Mouse (Mus musculus): ENCODE results near the gene Wapl.
A peak's percentile ranks its signal among the peaks of the same experiment; 100 is the strongest.

Gene Wapl

DNA sequence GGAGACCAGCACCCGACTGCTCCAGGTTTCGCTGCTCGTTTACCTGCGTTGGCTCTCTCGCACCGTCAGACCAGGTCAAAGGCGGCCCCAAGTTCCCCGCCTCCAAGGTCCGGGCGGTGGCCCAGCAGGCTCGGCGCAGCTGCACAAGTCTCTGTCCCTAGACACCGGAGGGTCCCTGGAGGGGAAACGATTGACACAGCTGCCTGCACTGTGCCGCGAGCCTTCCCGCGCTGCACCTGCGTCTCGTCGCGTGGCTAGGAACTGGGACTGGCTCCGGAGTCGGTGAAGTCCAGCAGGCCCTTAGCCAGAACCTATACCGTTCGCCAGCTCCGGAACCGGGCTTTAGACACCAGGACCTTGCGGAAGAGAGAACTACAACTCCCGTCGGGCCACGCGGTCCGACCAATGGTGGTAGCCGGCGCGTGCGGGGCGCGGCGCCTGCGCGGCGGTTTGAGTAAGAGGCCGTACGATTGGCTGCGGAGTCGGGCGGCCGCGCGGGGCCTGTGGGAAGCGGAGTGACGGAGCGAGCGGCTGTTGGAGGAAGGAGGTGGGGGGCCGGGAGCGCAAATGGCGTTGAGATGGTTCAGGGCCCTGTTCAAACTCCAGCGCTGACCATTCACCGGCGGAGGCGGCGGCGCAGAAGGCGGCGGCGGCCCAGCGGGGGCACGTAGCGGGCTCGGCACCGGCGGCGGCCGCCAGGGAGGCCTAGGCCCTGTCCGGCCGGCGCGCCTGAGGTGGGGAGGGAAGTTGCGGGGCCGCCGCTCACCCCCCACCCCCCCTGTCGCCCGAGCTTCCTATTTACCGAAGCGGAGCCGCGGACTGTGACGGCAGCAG lies at the start of gene Wapl:
Gene Wapl, plus strand, starts transcription at position 534 of the 834 bp plus-strand sequence.
- peak; percentile 97 to 99 for DNase-seq

DNA sequence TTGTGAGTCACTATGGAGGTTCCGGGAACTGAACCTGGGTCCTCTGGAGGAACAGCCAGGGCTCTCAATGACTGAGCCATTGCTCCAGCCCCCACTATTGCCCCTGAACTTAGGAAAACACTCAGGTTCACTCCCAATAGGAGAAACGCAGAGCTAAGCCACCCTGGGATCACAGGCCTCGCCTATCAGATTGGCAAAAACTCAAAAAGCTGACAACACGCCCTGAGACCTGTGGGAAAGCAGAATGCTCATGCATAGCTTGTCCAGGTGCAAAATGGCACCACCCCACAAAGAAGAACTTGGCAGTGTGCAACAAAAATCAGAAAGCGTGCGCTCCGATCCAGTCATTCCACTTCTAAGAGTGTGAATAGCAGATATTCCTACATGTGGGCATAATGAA lies 46.9 kb upstream of the Wapl start:
- no peak for DNase-seq

DNA sequence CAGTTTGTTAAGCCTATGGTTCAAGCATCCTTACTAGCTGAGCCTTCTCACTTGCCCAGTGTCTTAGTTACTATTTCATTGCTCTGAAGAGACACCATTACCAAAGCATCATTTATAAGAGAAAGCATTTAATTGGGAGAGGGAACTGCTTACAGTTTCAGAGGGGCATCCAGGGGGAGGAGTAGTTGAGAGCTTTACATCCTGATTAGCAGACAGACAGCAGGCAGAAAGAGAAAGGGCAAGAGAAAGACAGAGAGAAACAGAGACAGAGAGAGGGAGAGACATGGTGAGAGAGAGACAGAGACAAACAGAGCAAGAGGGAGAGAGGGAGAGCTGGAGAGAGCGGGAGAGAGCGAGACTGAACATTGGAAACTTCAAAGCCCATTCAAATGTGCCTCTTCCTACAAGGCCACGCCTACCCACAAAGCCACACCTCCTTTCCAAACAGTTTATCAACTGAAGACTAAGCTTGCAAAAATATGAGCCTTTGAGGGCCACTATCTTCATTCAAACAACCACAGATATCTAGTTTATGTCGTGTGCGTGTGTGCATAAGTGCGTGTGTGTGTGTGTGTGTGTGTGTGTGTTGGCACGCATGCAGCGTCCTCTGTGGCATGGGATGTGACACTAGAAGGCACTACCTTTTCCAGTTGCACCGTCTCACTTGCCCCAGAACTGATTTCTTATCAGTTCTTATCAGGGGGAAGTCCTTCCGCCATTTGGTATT lies 40.8 kb upstream of the Wapl start:
- DNase-seq, result no peak

DNA sequence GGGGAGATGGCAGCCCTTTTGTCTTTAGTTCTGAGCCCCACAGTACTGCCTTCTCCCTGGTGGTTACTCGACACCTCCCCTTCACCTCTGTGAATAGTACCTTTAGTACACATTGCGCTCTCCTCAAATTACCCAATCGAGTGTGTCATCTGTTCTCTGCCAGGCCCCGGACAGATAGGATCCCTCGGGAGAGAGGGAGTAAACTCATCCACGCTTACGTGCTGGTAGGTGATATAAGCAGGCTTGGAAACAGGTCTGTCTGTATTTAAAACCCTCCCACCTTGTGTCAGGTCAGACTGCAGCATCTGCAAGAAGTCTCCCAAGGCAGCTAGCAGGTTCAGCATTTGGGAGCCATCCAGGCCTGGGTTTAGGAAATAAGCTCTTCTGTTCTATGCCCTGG lies 38.5 kb upstream of the Wapl start:
- DNase-seq, result no peak

DNA sequence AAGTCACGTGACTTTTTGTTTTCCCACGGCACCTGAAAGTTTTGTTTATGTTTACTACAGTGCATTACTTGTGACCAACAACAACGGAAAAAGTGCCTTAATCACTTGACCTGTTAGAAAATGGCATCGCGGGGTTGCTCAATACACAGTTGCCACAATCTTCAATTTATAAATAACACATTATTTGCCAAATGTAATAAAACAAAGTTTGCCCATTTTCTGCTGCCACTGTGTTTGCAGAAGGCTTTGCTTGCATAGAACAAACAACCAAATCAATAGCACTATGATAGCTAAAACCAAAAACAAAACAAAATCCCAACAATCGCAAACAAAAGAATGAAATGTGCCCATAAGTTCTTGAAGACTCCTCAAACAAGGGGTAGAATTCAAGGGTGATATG lies 38.0 kb upstream of the Wapl start:
- no peak for DNase-seq

DNA sequence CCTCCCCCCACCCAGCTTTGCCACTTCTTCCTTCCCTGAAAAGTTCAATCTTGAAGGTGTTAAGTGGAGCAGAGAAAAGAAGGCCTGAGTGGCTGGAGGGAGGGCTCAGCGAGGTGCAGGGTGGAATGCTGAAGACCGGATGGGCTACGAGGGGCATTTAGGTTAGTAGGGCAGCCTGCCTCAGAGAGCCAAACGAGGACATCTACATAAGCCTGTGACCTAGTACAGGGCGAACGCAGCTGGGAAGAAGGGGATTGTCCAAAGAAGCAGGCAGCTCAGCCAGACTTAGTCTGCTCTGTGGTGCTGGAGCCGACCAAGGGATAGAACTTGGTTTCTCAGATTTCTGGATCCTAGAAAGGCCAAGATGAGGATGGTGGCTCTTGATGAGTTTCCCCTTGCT lies 29.6 kb upstream of the Wapl start:
- no peak for DNase-seq

DNA sequence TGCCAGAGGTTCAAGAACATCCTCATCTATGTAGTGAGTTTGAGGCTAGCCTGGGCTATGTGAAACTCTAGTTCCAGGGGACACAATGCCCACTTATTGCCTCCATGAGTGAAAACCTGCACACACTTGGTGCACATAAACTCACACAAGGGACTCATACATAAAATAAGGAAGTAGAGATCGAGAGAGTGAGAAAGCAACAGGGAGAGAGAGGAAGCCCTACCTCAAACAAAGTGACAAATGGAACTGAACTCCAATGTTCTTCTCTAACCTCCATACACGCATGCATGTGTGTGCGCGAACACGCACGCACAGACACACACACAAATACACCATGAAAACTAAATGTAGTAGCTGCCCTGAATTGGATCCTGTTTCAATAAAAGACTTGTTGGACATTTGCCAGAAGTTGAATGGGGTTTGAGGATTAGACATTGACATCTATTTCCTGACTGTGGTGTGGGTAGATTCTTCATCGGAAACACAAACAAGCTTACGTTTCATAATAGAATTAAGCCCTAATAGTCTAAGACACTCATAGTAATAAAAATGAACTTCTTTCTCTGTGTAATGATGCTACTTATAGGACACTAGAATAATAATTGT lies 25.8 kb upstream of the Wapl start:
- DNase-seq, result no peak

DNA sequence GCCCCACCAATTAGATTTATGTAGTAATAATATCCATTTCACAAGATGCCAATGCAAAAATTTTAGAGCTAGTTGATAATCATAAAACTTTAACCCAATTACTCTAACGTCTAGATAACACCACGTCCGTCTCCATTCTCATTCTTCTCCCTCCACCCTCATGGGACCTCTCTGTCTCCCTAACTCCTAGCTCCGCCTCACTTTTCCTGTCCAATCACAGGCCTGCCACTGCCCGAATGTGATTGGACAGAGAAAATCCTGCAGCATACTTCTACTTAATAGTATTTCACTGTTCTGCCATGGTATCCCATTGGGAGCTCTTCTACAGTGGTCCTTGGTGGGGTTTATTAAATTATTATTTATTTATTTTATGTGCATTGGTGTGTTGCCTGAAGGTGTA lies 16.6 kb upstream of the Wapl start:
- DNase-seq, result no peak

DNA sequence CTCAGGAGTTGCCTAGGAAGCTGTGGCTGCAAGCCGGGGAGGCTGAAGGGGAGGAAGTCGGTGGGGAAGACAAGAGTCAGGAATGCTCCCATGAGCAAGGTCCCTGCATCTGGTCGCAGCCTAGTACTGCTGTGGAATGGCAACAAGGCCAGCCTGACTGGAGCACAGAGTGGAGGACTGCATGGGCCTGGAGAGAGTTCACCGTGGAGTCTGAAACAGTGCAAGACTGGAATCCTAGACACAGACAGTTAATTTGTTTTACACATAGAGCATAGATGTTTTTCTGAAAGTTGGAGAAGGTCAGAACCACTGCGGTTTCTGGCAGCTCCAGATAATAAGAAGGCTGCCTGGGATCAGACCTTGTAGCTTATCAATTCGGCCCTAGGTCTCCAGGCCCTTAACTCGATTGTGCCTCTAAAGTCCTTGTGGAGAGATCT lies 13.4 kb upstream of the Wapl start:
- DNase-seq, result peak; percentile 18 to 36

DNA sequence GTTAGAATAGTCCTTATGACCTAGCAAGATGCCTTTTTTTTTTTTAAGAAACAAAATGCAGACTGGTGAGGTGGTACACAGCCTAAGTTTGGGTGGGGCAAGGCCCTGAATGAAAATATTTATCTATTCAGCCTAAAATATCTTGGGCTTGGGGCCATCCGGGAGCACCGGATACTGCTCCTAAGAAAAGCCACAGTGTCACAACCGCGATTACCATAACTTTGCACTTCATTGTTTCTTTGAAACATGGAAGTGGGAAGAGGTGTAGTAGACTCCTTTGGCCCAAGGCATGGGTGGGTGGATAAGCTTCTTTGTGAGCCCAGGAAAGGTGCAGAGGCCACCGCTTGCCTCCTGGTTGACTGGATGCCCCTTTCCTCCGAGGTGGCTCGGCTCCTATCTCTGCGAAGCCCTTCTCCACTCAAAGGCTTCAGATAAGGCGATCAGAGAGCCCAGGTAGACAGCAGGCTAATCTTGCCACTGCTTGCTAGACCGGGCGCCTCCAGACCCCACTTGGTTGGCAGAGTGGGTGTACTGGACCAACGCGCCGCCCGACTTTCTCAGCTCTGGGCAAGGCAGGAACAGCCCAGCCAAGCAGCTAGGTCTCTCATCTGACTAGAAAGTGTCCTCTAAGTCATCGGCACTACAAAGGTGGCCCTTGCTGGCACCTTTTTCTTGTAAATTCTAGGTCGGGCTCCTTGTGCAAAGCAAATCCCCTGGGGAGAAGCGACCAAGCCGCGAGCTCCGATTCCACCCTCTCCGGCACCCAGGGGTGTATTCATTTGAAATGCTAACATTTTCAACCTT lies 12.7 kb upstream of the Wapl start:
- DNase-seq, result peak; percentile 22 to 30

DNA sequence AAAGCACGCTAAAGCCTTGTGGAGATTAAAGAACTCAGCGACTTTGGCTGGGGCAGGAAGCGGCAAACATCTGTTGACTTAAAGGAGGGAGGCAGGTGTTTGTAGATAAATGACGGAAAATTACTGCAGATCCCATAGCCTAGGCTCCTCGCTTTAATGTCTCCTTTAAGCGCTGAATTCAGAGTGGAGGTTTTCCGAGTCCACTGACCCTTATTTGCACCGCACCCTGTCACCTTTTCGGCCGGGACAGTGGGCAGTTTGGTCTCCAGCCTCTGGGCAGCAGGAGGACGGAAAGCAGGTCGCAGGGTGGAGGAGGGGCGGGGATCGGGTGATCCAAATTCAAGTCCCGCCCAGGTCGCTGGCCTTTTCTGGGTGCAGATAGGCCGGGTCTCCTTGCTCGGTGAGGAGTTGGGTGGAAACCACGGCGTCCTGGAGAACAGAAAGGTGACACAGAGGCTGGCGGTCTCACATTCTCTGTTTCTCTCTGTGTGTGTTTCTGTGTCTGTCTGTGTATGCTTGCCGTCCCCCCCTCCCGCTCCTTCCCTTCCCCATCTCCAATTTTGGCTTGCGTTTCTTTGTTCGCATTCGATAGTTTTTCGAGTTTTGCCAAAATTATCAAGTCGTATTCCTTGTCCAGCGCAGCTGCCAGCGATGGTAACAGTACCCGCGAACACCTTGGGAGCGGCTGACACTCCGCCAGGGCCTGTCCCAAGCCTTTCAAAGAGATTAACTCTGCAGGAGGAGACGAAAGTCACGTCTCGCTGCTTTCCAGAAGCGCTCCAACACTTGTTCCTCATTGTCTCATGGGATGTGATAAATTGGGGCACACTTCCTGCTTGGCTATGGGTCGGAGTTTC lies 11.9 kb upstream of the Wapl start:
- DNase-seq, result peak; percentile 65 to 74

DNA sequence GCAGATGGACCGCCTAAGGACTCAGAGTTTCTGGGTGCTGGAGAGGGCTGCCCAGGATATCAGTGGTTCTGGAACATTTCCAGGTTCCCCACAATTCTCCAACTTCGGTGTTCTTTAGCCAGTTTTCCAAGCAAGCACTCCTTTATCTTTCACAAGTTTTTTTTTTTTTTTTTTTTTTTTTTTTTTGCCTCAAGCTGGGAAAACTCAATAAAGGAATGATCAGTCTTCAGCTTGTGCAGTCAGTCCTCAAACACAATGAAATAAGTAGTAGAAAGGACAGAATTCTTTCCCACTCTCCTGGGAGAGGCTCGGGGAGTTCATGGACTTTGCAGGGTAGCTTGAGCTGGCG lies 11.3 kb upstream of the Wapl start:
- DNase-seq, result no peak

DNA sequence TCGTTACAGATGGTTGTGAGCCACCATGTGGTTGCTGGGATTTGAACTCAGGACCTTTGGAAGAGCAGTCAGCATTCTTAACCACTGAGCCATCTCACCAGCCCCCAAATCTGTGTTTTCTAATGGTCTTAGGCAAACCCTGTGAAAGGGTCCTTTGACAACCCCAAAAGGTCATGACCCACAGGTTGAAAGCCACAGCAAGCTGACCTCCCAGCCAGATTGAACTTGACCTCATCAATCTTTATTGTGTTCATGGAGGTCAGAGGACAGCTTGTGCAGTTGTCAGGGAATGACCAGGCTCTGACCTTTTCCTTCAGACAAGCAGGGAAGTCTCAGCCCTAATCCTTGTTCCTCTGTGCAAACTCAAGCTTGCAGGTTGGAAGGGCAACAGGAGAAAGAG lies 10.3 kb upstream of the Wapl start:
- DNase-seq, result no peak

DNA sequence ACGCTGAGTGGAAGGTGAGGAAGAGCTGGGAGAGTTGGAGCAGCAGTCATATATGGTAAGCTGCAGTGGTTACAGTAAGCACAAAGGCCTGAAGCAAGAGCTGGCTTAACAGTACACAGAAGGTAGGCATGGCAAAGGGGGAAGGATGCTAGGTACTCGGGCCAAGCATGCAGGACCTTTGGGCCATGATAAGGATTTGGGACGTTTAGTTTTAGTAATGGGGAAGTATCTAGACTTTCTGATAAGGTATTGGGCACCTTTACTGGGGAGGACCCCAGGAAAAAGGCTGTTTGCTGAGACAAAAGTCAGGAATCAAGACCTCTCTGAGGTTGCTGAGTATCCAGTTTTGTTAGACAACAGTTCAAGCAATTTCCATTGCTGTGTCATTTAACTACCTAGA lies 4.6 kb upstream of the Wapl start:
- no peak for DNase-seq

DNA sequence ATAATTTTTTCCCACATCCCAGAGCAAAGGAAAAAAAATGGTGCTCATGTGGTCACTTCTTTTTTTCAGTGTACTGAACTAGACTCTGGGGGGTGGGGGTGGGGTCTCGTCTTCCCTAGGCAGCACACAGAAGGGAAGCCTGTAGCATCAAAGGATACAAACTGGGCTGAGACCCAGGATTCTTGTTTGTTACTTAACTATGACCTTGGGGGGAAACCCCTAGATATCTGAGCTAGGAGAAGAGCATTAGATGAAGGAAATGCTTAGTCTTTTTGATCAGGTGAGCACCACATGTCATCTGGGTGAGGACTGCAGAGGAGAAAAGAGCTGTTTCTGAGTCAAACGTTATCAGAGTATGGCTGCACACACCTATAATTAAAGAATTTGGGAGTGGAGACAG lies 3.5 kb upstream of the Wapl start:
- no peak for DNase-seq

DNA sequence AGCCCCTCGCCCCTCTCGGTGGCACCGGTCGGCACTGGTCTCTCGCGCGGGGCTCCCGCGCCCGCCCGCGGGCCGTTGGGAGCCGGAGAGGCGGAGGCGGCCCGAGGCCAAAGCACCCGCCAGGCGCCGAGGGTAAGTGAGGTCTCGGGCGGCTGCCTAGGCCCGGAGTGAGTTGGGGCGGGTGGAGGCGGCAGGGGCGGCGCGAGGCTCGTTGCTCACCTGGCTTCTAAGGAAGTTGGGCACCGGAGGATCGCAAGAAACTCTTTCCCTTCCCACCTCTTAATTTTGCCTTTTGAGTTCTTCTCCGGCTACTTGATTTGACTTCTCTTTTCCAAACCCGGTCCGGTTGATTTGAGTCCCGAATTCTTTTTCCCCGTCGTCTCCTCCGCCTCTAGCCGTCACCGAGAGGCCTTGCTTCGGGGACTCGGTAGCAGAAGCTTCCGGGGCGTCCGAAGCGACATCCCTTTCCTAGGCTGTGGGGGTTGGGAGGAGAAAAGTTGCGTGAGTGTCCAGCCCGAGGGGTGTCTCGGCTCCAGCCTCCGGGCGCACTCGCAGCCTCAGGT lies 582 bp downstream of the Wapl start:
- peak; percentile 60 to 76 for DNase-seq

DNA sequence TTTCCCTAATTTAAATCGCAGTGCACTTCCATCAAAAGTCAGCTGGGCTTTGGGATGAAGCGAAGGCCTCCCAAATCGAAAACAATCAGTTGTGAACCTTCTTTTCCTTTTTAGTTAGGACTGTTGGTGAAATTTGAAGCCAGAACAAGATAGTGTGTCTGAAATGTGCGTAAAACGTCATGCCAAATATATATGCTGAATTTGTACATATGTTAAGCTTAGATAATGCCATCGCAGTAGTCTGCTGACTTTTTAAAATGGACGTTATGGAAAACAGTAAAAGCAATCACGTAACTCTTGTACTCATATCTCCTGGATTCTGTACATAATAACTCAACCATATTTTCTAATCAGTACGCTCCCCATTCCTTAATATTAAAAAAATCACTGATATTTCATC lies 1.2 kb downstream of the Wapl start:
- DNase-seq, result no peak

DNA sequence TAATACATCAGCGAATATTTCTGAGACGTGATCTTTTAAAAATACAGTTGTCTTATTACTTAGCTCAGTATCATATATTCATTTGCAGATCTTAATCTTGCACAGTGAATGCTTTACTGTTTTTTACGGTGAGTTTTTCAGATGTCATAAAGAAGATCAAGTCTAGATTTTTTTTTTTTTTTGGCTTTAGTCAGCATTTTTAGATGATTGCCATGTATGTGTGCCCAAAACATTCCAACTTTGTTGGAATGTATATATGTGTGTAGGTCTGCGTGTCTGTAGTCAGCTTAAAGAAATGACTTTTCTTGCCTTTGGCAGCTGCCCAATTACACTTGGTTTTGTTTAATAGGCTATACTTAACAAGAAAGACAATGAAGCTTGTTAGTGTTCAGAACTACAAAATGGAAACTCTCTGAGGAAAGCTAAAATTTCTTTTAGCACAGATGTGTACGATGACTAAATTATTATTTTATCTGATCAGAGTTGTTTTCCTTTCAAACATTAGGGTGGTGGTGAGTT lies 1.7 kb downstream of the Wapl start:
- DNase-seq, result no peak

DNA sequence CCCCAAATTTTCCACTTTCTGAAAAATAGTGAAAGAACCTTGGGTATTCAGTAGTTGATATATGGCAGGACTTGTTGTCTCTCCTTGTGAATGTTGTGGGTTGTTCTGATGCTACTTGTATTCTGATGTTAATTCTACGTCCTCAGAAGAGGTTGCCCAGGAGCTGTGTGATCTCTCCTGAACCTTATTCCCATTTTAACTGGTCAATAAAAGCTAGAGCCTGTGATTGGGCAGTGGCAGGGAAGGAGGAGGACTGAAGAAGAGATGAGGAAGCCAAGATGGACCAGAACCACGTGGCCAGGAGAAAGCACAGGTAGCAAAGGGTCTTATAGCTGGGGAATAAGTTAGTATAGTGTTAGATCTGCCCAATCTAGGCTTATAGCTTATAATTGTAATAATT lies 7.1 kb downstream of the Wapl start:
- DNase-seq, result no peak

DNA sequence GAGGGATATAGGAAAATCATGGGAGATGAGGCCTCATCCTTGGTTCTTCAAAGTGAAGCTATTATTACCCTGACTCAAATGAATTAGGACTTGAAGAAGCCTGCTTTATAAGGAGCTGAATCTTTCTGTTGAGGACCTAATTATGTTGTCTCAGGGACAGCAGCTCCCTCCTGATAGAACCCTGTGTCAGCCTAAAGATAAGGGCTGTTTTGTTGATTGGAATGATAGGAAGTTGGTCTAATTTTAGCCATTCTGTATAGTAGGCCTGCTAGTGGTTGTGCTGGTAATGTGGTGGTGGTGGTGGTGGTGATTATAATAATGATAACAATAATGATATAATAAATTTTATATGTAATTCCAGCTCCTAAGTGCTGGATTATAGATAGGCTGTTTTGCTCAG lies 11.3 kb downstream of the Wapl start:
- DNase-seq, result no peak

DNA sequence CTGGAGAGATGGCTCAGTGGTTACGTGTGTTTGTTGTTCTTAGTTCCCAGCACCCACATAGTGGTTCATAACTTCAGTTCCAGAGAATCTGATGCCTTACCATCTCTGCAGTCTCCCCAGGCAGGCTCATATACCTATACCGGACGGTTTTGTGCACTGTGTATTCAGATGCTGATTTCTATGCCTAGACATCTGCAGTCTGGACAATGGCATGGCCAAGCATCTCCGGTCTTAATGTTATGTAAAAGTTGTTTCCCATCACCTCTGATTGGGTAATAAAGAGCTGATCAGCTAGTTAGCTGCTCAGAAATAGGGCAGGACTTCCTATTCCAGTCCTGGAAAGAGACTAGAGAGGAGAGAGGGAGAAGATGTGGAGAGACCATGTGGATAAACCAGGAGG lies 20.2 kb downstream of the Wapl start:
- DNase-seq, result no peak

DNA sequence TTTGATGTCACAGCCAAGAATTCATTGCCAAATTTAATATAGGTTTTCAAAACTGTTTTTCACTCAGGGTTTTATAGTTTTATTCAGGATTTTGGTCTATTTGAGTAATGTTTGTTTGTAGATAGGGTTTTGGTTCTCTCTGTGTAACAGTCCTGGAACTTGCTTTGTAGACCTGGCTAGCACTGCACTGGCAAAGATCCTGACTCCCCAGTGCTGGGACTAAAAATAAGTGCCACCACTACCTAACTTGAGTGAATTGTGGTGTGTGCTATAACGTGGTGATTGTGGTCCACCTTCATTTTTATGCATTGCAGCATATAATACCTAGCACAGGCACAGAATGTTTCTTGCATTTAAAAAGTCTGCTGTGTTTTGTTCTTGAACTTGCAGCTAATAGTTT lies 23.6 kb downstream of the Wapl start:
- DNase-seq, result no peak

All from kidney, postnatal 4 days (tissue).